Mouse (Mus musculus): ENCODE results near the gene Scgb1a1. TPM values are rescaled to one million over a fixed set of nuclear protein-coding genes. Genes with fewer than 3 reads are reported as not detected.
"Not testable (repeated sequence)": the region's sequence is repeated elsewhere in the genome, so short reads cannot be mapped to it uniquely, and the experiment has no call there.

The Scgb1a1 gene
- polyA plus RNA-seq, 1 experiment from 2014 or later: not detected

GRCm38 (mm10) chr19:9062822-9063221 is 24.9 kb downstream of the Scgb1a1 start:
- ATAC-seq (ENCODE audit: insufficient number of reproducible peaks, insufficient read depth, low FRiP score, low TSS enrichment, low read depth): no peak
- Histone ChIP-seq H3K27ac (no peak overlapping the region), H3K36me3 (no peaks in the 10 kb centered on the region), H3K9me3 (no peaks in the 10 kb centered on the region), H3K4me1 (replicated peaks) (peaks cover 9% of the 10 kb centered on the region), H3K27me3 (no peaks in the 10 kb centered on the region), H3K4me3 (replicated peaks) (no peak overlapping the region), H3K9ac (replicated peaks) (no peak overlapping the region), H3K4me2 (no peak overlapping the region)
- WGBS: 80% methylated on average over 2 of the region's 2 CpGs

DNA sequence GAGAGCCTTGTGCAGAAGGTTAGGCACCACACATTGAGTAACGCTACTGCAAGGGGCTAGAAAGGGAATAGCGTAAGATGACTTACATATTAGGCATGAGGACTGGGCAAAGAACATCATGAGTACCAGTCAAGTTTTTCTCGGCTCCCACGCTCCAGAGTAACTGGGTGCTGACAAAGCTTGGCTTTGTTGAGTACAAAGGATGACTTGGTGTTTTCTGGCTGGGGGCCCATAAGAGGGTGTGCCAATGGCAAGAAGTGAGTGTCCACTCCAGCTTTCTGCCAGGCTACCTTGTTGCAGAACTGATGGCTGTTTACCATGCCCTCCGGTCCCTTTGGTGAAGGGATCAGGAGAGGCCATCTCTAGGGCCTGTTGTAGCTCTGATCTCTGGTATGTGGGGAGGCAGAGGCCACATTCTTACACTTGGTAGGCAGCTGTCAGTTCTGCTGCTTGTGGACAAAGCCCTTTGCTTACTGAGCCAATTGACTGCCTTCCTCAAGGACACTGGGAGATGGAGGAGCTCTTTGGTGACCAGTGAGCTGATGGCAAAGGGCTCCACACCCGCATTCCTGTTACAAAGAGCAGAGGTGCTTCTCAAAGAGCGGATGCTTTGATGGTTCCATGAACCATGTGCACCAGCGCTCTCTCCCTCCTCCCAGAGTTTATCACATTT is 26.4 kb downstream of the Scgb1a1 start:
- no peaks in the 10 kb centered on the region for H3K9me3 ChIP-seq
- H3K4me2 ChIP-seq: no peak overlapping the region
- H3K4me1 ChIP-seq (replicated peaks): peaks cover 5% of the 10 kb centered on the region
- no peak for ATAC-seq (ENCODE audit: insufficient number of reproducible peaks, insufficient read depth, low FRiP score, low TSS enrichment, low read depth)
- H3K9ac ChIP-seq (replicated peaks): no peak overlapping the region
- WGBS: 91% methylated on average over 8 of the region's 8 CpGs
- no peak overlapping the region for H3K4me3 ChIP-seq (replicated peaks)
- H3K36me3 ChIP-seq: no peaks in the 10 kb centered on the region
- H3K27me3 ChIP-seq: no peaks in the 10 kb centered on the region
- no peak overlapping the region for H3K27ac ChIP-seq

DNA sequence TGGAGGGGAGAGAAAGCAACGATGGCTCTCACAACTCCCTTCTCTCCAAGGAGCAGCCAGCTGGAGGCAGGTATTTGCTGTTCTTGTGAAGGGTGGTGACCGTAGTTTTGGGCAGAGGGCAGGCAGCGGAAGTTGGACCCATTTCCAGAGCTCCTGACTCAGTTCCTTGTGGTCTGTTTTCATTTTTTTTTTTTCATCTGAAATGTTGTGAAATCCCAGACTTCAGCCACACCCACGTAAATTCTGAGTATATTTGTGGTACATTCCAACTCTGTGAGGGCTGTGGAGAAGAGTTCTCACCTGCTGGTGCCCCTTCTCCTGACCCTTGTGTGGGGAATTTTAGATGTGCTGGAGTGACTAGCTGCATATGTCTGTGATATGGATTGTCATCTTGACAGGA is 27.7 kb downstream of the Scgb1a1 start:
- Histone ChIP-seq H3K4me1 (replicated peaks) (no peaks in the 10 kb centered on the region), H3K4me2 (no peak overlapping the region), H3K9me3 (no peaks in the 10 kb centered on the region), H3K27me3 (no peaks in the 10 kb centered on the region), H3K9ac (replicated peaks) (no peak overlapping the region), H3K27ac (no peak overlapping the region), H3K36me3 (no peaks in the 10 kb centered on the region), H3K4me3 (replicated peaks) (no peak overlapping the region)
- WGBS: 78% methylated on average over 4 of the region's 4 CpGs
- ATAC-seq (ENCODE audit: insufficient number of reproducible peaks, insufficient read depth, low FRiP score, low TSS enrichment, low read depth): no peak

GRCm38 (mm10) chr19:9059391-9059790 is 28.4 kb downstream of the Scgb1a1 start:
- Histone ChIP-seq H3K27ac (no peak overlapping the region), H3K27me3 (no peaks in the 10 kb centered on the region), H3K4me3 (replicated peaks) (no peak overlapping the region), H3K36me3 (no peaks in the 10 kb centered on the region), H3K4me2 (no peak overlapping the region), H3K9ac (replicated peaks) (no peak overlapping the region), H3K9me3 (no peaks in the 10 kb centered on the region), H3K4me1 (replicated peaks) (no peaks in the 10 kb centered on the region)
- ATAC-seq (ENCODE audit: insufficient number of reproducible peaks, insufficient read depth, low FRiP score, low TSS enrichment, low read depth): no peak
- 74% methylated on average over 7 of the region's 7 CpGs for WGBS

DNA sequence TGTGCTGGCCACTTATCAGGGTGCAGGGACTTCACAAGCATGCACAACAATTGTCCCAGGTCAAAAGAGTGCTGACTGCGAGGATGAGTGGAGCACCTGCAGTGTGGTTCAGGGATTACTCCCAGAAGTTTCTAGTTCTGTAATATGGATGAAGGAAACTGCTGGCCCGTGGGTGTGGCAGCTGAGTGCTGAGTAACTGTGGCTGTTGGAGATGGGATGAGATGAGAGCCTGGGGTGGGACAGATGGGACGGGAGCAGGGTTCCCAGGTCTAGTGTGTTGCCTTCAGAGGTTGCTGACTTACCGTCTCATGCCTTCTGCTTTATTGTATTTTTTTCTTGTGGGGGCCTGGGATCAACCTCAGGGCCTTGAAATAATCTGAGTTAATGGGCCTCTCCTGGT is 28.8 kb downstream of the Scgb1a1 start:
- Histone ChIP-seq H3K36me3 (no peaks in the 10 kb centered on the region), H3K27me3 (no peaks in the 10 kb centered on the region), H3K4me1 (replicated peaks) (no peaks in the 10 kb centered on the region), H3K9me3 (no peaks in the 10 kb centered on the region), H3K27ac (no peak overlapping the region), H3K4me3 (replicated peaks) (no peak overlapping the region), H3K9ac (replicated peaks) (no peak overlapping the region), H3K4me2 (no peak overlapping the region)
- no peak for ATAC-seq (ENCODE audit: insufficient number of reproducible peaks, insufficient read depth, low FRiP score, low TSS enrichment, low read depth)
- 84% methylated on average over 4 of the region's 4 CpGs for WGBS

- H3K9me3 ChIP-seq: no peaks in the 10 kb centered on the region
- no peaks in the 10 kb centered on the region for H3K36me3 ChIP-seq
- H3K4me1 ChIP-seq (replicated peaks): peaks cover 2% of the 10 kb centered on the region; the same call in 1 of the 2 replicates
- H3K27ac ChIP-seq: no peak overlapping the region
- H3K4me2 ChIP-seq: no peak overlapping the region
- no peaks in the 10 kb centered on the region for H3K27me3 ChIP-seq
- ATAC-seq (ENCODE audit: insufficient number of reproducible peaks, insufficient read depth, low FRiP score, low TSS enrichment, low read depth): no peak
- 69% methylated on average over 1 of the region's 1 CpGs for WGBS
- H3K4me3 ChIP-seq (replicated peaks): no peak overlapping the region
- no peak overlapping the region for H3K9ac ChIP-seq (replicated peaks)
Measured at GRCm38 (mm10) chr19:9058331-9058884, 29.4 kb downstream of the Scgb1a1 start.

DNA sequence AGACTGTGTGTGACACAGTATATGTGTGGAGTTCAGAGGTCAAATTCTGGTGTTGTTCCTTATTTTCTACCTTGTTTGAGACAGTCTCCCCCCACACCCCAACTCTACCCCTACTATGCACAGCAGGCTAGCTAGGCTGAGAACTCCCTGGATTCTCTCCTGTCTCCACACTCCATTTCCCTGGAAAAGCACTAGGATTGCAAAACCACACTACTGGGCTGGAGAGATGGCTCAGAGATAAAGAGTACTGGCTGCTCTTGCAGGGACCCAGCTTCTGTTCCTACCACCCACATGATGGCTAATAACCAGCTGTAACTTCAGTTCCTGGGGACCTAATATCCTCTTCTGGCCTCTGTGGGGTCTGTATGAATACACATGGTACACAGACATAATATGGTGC is 30.1 kb downstream of the Scgb1a1 start:
- H3K36me3 ChIP-seq: no peaks in the 10 kb centered on the region
- no peak overlapping the region for H3K4me2 ChIP-seq
- H3K27ac ChIP-seq: no peak overlapping the region
- ATAC-seq (ENCODE audit: insufficient number of reproducible peaks, insufficient read depth, low FRiP score, low TSS enrichment, low read depth): no peak
- no peak overlapping the region for H3K4me3 ChIP-seq (replicated peaks)
- H3K4me1 ChIP-seq (replicated peaks): peaks cover 9% of the 10 kb centered on the region
- H3K9me3 ChIP-seq: no peaks in the 10 kb centered on the region
- H3K9ac ChIP-seq (replicated peaks): no peak overlapping the region
- H3K27me3 ChIP-seq: no peaks in the 10 kb centered on the region

DNA sequence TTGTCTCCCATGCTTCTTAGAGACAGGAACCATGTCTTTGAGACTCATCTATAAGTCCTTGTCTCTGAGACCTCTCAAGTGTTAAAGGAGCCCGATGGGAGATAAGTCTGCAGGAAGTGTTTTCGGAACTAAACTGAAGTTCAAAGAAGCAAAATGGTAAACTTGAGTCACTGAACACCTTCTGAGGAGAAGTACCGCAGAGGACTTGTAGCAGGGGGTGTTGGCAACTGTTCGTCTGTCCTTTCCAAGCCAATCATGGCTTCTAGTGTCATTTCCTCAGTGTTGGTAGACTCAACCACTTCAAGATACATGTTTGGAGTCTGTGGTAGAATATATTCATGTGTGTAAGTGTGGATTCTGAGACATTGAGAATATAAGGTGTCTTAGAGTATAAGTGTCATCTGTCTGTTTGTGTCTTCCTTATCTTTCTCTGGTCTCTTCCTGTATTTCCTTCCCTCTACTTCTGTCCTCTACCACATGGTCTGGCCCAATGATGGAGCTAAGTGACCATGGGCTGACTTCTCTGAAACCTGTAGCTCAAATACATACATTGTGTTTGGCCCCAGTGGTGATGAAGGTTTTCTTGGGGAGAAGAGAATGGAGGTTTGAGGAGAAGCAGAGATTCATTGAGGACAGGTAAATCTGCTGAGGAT is 31.9 kb downstream of the Scgb1a1 start:
- Histone ChIP-seq H3K27ac (no peak overlapping the region), H3K4me3 (replicated peaks) (no peak overlapping the region), H3K9ac (replicated peaks) (no peak overlapping the region), H3K9me3 (no peaks in the 10 kb centered on the region), H3K4me2 (no peak overlapping the region), H3K27me3 (no peaks in the 10 kb centered on the region), H3K4me1 (replicated peaks) (peaks cover 11% of the 10 kb centered on the region), H3K36me3 (no peaks in the 10 kb centered on the region)
- 91% methylated on average over 4 of the region's 4 CpGs for WGBS
- ATAC-seq (ENCODE audit: insufficient number of reproducible peaks, insufficient read depth, low FRiP score, low TSS enrichment, low read depth): no peak

GRCm38 (mm10) chr19:9055153-9055552 is 32.6 kb downstream of the Scgb1a1 start:
- no peak for ATAC-seq (ENCODE audit: insufficient number of reproducible peaks, insufficient read depth, low FRiP score, low TSS enrichment, low read depth)
- no peak overlapping the region for H3K4me3 ChIP-seq (replicated peaks)
- H3K9me3 ChIP-seq: no peaks in the 10 kb centered on the region
- WGBS: 33% methylated on average over 2 of the region's 2 CpGs
- no peak overlapping the region for H3K27ac ChIP-seq
- peaks cover 11% of the 10 kb centered on the region for H3K4me1 ChIP-seq (replicated peaks)
- H3K4me2 ChIP-seq: no peak overlapping the region
- H3K9ac ChIP-seq (replicated peaks): no peak overlapping the region
- no peaks in the 10 kb centered on the region for H3K36me3 ChIP-seq
- H3K27me3 ChIP-seq: no peaks in the 10 kb centered on the region

DNA sequence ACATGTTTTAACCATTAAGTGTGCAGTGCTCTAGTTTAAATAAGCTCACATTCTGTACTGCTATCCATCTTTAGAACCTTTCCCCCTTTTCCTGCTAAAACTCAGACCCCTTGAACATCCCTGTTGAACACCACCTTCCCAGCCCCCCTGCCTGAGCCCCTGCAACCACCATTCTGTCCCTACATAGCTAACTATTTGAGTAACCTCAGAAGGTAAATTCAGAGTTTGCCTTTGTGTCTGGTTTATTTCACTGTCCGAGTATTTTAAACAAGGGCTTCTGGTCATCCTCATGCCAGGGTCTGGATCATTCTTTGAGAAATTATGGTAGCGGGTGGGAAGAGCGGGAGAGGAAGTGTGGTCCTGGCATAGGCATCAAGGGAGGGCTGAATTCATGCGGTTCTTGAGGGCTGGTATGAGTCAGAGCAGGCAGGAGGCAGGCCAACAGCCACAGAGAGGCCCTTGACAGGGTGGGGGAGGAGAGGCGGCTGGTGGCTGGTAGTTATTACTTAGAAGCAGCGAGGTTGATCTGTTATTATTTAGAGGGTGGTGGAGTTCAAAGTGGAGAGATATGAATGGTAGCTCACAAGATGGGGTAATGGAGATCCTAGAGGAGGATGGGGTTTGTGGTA is 34.8 kb downstream of the Scgb1a1 start:
- peaks cover 12% of the 10 kb centered on the region for H3K4me1 ChIP-seq (replicated peaks)
- H3K4me2 ChIP-seq: no peak overlapping the region
- no peak for ATAC-seq (ENCODE audit: insufficient number of reproducible peaks, insufficient read depth, low FRiP score, low TSS enrichment, low read depth)

DNA sequence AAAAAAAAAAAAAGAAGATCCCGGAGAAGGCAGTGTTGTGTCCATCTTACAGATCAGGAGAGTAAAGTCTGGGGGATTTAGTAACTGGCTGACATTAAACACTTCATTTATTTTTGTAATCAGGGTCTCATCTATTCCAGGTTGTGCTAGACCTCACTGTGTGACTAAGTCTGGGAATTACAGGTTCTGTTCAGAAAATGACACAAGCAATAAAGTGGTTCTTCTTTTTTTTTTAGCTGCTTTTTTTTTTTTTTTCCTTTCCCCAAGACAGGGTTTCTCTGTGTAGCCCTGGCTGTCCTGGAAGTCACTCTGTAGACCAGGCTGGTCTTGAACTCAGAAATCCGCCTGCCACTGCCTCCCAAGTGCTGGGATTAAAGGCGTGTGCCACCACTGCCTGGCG is 35.8 kb downstream of the Scgb1a1 start:
- not testable (repeated sequence) for H3K9me3 ChIP-seq; H3K27ac ChIP-seq; H3K4me2 ChIP-seq; ATAC-seq (ENCODE audit: insufficient number of reproducible peaks, insufficient read depth, low FRiP score, low TSS enrichment, low read depth); H3K27me3 ChIP-seq; H3K4me3 ChIP-seq (replicated peaks); H3K9ac ChIP-seq (replicated peaks); H3K36me3 ChIP-seq
- H3K4me1 ChIP-seq (replicated peaks): peaks cover 17% of the 10 kb centered on the region
- 85% methylated on average over 4 of the region's 4 CpGs for WGBS

More for the DNA sequence above, 34.8 kb downstream of the Scgb1a1 start:
- H3K36me3 ChIP-seq: no peaks in the 10 kb centered on the region
- no peak overlapping the region for H3K9ac ChIP-seq (replicated peaks)
- no peak overlapping the region for H3K4me3 ChIP-seq (replicated peaks)
- WGBS: 29% methylated on average over 6 of the region's 6 CpGs
- no peaks in the 10 kb centered on the region for H3K9me3 ChIP-seq
- no peaks in the 10 kb centered on the region for H3K27me3 ChIP-seq
- peak overlapping the region; percentile 26 for H3K27ac ChIP-seq

Data from limb, embryonic 12.5 days (tissue).